Mouse (Mus musculus): ENCODE data around the gene Evl. TPM values are rescaled to one million over a fixed set of nuclear protein-coding genes. Genes with fewer than 3 reads are reported as not detected.

The Evl gene
- polyA plus RNA-seq, 1 experiment = 71.5 TPM

DNA sequence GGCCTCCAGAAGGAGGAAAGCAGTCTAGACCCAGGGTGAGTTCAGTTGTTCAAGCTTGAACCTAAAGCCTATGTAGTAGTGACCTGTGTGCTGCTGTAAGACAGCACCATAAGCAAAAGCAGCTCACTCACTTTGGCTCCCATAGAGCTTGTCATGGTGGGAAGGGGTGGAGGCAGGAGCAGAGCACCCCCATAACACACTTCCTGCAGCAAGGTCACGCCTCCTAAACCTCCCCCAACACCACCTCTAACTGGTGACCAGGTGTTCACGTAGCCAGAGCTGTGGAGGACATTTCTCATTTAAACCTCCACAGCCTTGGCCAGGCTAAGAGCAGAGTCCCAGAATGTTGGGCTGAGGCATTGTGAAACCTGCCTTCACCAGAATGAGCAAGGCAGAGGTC, 117.0 kb downstream of the Evl start:
- H3K4me3 ChIP-seq = no peak overlapping the region
- H3ac ChIP-seq (ENCODE audit: control insufficient read depth, insufficient read length) = no peak overlapping the region
- H3K36me3 ChIP-seq (ENCODE audit: control insufficient read depth, insufficient read depth) = no peaks in the 10 kb centered on the region
- TF ChIP-seq MAX (IDR thresholded peaks at IDR 0.05; ENCODE audit: low read depth) = no peak
- no peak for TF ChIP-seq POLR2AphosphoS2 (IDR thresholded peaks at IDR 0.05; ENCODE audit: insufficient read length, low read depth)
- no peak for TF ChIP-seq MYOD1 (IDR thresholded peaks at IDR 0.05; ENCODE audit: control insufficient read depth in 1 of 3, insufficient read length in 2 of 3, low read depth in 2 of 3)
- TF ChIP-seq MYOG (IDR thresholded peaks at IDR 0.05; ENCODE audit: control insufficient read depth in 1 of 3, insufficient read depth in 1 of 3, insufficient read length in 2 of 3, low read depth in 2 of 3) = no peak
- TF ChIP-seq USF1 (IDR thresholded peaks at IDR 0.05; ENCODE audit: low read depth) = no peak
- TF ChIP-seq POLR2A (IDR thresholded peaks at IDR 0.05; ENCODE audit: insufficient read length, low read depth) = no peak
- no peak for TF ChIP-seq E2F4 (IDR thresholded peaks at IDR 0.05; ENCODE audit: insufficient read depth)
- no peak overlapping the region for H3K4me2 ChIP-seq (ENCODE audit: low read depth)
- no peaks in the 10 kb centered on the region for H3K79me2 ChIP-seq (ENCODE audit: control insufficient read depth, insufficient read depth)
- no peaks in the 10 kb centered on the region for H3K27me3 ChIP-seq (ENCODE audit: control insufficient read depth, insufficient read depth, insufficient read length)

DNA sequence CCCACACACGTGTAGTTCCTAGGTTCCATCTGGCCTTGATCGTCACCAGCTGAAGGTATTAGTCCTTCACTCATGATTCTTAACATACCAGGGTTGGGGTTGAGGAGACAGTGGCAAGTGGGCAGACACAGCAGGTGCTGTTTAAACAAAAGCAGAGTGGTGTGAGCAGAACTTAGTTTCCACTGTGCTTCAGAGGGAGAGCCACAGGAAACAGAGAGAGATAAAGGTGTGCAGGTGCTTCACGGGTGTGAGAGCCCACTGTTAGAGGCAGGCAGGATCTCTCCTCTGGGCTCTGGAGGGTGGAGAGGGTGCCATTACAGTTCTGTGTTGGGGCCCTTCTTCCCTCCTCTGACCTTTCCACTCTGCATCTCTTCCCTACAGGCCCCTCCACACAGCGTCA, 118.4 kb downstream of the Evl start:
- Histone ChIP-seq H3K36me3 (ENCODE audit: control insufficient read depth, insufficient read depth) (no peaks in the 10 kb centered on the region), H3K4me3 (no peak overlapping the region), H3K4me2 (ENCODE audit: low read depth) (no peak overlapping the region), H3K27me3 (ENCODE audit: control insufficient read depth, insufficient read depth, insufficient read length) (no peaks in the 10 kb centered on the region), H3ac (ENCODE audit: control insufficient read depth, insufficient read length) (no peak overlapping the region), H3K79me2 (ENCODE audit: control insufficient read depth, insufficient read depth) (no peaks in the 10 kb centered on the region)
- TF ChIP-seq POLR2AphosphoS2 (IDR thresholded peaks at IDR 0.05; ENCODE audit: insufficient read length, low read depth) (no peak), MAX (IDR thresholded peaks at IDR 0.05; ENCODE audit: low read depth) (no peak), REST (IDR thresholded peaks at IDR 0.05; ENCODE audit: insufficient read depth, insufficient read length) (no peak), TCF12 (IDR thresholded peaks at IDR 0.05; ENCODE audit: insufficient read depth, poor library complexity, severe bottlenecking) (no peak), USF1 (IDR thresholded peaks at IDR 0.05; ENCODE audit: low read depth) (no peak)

DNA sequence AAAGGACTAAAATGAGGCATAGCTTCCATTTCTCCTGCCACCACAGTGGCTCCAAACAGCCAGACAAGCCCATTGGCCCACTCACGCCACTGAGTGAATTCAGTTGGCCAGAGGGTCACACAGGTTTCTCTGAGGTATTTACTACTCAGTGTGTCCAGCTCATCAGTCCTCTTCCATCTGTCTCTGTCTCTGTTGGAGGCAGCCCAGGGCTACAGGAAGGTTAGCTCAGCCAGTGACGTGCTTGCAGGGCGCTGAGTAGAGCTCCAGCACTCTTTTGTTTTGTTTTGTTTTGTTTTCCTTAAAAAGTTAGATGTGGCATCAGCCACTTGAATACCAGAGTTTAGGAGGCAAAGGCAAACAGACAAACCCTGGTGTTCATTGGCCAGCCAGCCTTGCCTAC, 119.0 kb downstream of the Evl start:
- TF ChIP-seq USF1 (IDR thresholded peaks at IDR 0.05; ENCODE audit: low read depth) (no peak), POLR2A (IDR thresholded peaks at IDR 0.05; ENCODE audit: insufficient read length, low read depth) (no peak), TCF12 (IDR thresholded peaks at IDR 0.05; ENCODE audit: insufficient read depth, poor library complexity, severe bottlenecking) (no peak), REST (IDR thresholded peaks at IDR 0.05; ENCODE audit: insufficient read depth, insufficient read length) (no peak), E2F4 (IDR thresholded peaks at IDR 0.05; ENCODE audit: insufficient read depth) (no peak), MYOD1 (IDR thresholded peaks at IDR 0.05; ENCODE audit: control insufficient read depth in 1 of 3, insufficient read length in 2 of 3, low read depth in 2 of 3) (no peak), MYOG (IDR thresholded peaks at IDR 0.05; ENCODE audit: control insufficient read depth in 1 of 3, insufficient read depth in 1 of 3, insufficient read length in 2 of 3, low read depth in 2 of 3) (no peak), TCF3 (IDR thresholded peaks at IDR 0.05; ENCODE audit: insufficient read length, low read depth) (no peak), SRF (IDR thresholded peaks at IDR 0.05; ENCODE audit: control insufficient read depth, insufficient read length, low read depth) (no peak), CEBPB (IDR thresholded peaks at IDR 0.05; ENCODE audit: insufficient read depth, poor library complexity, severe bottlenecking) (no peak), POLR2AphosphoS2 (IDR thresholded peaks at IDR 0.05; ENCODE audit: insufficient read length, low read depth) (no peak), MAX (IDR thresholded peaks at IDR 0.05; ENCODE audit: low read depth) (no peak)
- no peaks in the 10 kb centered on the region for H3K36me3 ChIP-seq (ENCODE audit: control insufficient read depth, insufficient read depth)

DNA sequence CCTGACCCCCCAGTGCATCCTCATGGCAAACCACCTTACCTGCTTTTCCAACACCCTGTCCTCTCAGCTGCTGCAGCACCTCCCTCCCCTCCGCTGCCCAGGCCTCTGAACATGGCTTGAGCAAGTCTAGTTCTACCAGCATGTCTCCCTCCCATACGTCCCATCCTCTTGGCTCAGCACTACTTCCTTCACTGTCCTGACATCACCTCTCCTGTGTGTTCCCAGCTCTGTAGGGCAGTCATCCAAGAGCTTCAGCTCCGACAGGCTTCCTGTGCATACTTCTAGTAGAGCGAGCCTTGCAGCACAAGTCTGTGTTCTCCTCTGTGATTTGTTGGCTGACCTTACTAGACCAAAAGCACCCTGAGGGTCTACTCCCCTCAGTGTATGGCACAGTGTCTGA, 120.0 kb downstream of the Evl start:
- Histone ChIP-seq H3K79me2 (ENCODE audit: control insufficient read depth, insufficient read depth) (no peaks in the 10 kb centered on the region), H3K4me2 (ENCODE audit: low read depth) (no peak overlapping the region), H3K4me3 (no peak overlapping the region), H3K27me3 (ENCODE audit: control insufficient read depth, insufficient read depth, insufficient read length) (no peaks in the 10 kb centered on the region), H3K36me3 (ENCODE audit: control insufficient read depth, insufficient read depth) (no peaks in the 10 kb centered on the region), H3ac (ENCODE audit: control insufficient read depth, insufficient read length) (no peak overlapping the region)
- TF ChIP-seq SRF (IDR thresholded peaks at IDR 0.05; ENCODE audit: control insufficient read depth, insufficient read length, low read depth) = no peak
- TF ChIP-seq CEBPB (IDR thresholded peaks at IDR 0.05; ENCODE audit: insufficient read depth, poor library complexity, severe bottlenecking) = no peak
- no peak for TF ChIP-seq MAX (IDR thresholded peaks at IDR 0.05; ENCODE audit: low read depth)

More for the DNA sequence above, 119.0 kb downstream of the Evl start:
- no peak overlapping the region for H3ac ChIP-seq (ENCODE audit: control insufficient read depth, insufficient read length)
- no peaks in the 10 kb centered on the region for H3K79me2 ChIP-seq (ENCODE audit: control insufficient read depth, insufficient read depth)
- no peak overlapping the region for H3K4me2 ChIP-seq (ENCODE audit: low read depth)
- H3K4me3 ChIP-seq = no peak overlapping the region
- no peaks in the 10 kb centered on the region for H3K27me3 ChIP-seq (ENCODE audit: control insufficient read depth, insufficient read depth, insufficient read length)

DNA sequence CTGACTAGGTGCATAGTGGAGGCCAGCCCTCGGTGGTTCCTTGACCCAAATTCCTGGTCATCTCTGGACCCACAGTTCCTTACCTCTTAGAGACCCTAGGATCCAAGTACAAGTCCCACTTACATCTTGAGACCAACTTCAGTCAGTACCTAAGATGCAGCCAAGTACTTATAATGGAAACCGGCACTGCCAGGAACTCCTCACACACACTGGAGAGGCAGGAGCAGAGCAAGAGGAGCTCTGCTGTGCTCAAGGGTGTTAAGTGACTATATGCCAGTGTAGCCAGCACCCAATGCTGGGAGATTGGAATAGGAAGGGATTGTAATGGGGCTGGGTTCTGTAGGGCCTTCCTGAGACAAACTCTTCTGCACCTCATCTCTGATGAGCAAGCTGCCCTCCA, 120.4 kb downstream of the Evl start:
- H3ac ChIP-seq (ENCODE audit: control insufficient read depth, insufficient read length) = no peak overlapping the region
- H3K27me3 ChIP-seq (ENCODE audit: control insufficient read depth, insufficient read depth, insufficient read length) = no peaks in the 10 kb centered on the region
- H3K4me3 ChIP-seq = no peak overlapping the region
- no peaks in the 10 kb centered on the region for H3K36me3 ChIP-seq (ENCODE audit: control insufficient read depth, insufficient read depth)
- no peaks in the 10 kb centered on the region for H3K79me2 ChIP-seq (ENCODE audit: control insufficient read depth, insufficient read depth)
- TF ChIP-seq CEBPB (IDR thresholded peaks at IDR 0.05; ENCODE audit: insufficient read depth, poor library complexity, severe bottlenecking) (no peak), MAX (IDR thresholded peaks at IDR 0.05; ENCODE audit: low read depth) (no peak), POLR2AphosphoS2 (IDR thresholded peaks at IDR 0.05; ENCODE audit: insufficient read length, low read depth) (no peak), MYOG (IDR thresholded peaks at IDR 0.05; ENCODE audit: control insufficient read depth in 1 of 3, insufficient read depth in 1 of 3, insufficient read length in 2 of 3, low read depth in 2 of 3) (no peak), USF1 (IDR thresholded peaks at IDR 0.05; ENCODE audit: low read depth) (no peak)
- no peak overlapping the region for H3K4me2 ChIP-seq (ENCODE audit: low read depth)
